Mouse (Mus musculus): ENCODE measurements around the gene Rab36. TPM values are rescaled to one million over a fixed set of nuclear protein-coding genes. Genes with fewer than 3 reads are reported as not detected.

The Rab36 gene
- total and polyA plus RNA-seq, 3 experiments = not detected

DNA sequence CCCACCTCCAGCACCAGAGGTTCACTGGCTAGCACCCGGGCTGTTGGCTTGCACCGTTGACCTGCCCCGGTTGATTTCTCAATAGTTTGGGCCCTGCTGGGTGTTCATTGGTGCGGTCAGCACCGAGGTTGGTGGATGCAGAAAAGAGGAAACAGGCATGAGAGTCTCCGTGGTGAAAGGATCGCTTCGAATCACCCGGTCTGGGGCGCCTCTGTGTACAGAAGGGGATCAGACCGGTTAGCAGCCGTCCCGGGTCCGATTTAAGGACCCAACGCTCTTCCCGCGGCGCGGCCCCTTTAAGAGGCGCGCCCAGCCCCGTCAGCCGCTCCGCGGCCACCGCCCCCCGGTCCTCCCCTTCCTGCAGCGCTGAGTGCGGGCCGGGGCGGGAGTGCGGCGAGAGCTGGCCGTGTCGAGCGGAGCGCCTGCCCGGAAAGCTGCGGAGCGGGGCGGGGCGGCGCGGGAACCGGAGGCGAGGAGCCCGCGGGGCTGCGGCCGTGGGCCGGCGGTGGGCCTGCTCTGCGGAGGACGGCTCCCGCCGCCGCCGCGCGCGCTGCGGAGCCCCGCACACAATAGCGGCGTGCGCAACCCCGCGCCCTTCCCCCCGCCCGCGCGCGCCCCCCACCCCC, 23.5 kb downstream of the Rab36 start, which contains the start of gene Bcr:
TSS of gene Bcr (plus strand) at position 376 of the 626 bp plus-strand sequence.
- Histone ChIP-seq H3K9me3 (replicated peaks; ENCODE audit: insufficient read depth, low read length) (no peaks in the 10 kb centered on the region), H3K27ac (ENCODE audit: control insufficient read depth, low read depth, low read length) (no peak within 1 kb of the TSS), H3K9ac (ENCODE audit: control insufficient read depth, low read depth, low read length, poor library complexity, severe bottlenecking) (no peak within 1 kb of the TSS), H3K79me2 (ENCODE audit: control insufficient read depth, insufficient read depth, low read length, poor library complexity) (no peaks in the 10 kb centered on the region), H3K4me3 (ENCODE audit: control insufficient read depth in 1 of 2, insufficient read depth in 1 of 2, low read depth in 2 of 2, low read length in 2 of 2) (no peak within 1 kb of the TSS), H3K36me3 (ENCODE audit: control insufficient read depth in 1 of 2, insufficient read depth in 2 of 2, low read length in 2 of 2) (no peaks in the 10 kb centered on the region), H3K4me1 (ENCODE audit: control insufficient read depth in 1 of 2, insufficient read depth in 2 of 2, low read length in 2 of 2) (no peaks in the 10 kb centered on the region), H3K27me3 (ENCODE audit: control insufficient read depth in 1 of 2, insufficient read depth in 2 of 2, low read length in 2 of 2) (no peaks in the 10 kb centered on the region; a peak in 1 of 4 replicates)
- DNase-seq (ENCODE audit: low read depth, low spot score) = no peak
- TF ChIP-seq USF2 (IDR thresholded peaks at IDR 0.05; ENCODE audit: borderline replicate concordance in 1 of 2, insufficient read depth in 1 of 2, low read depth in 1 of 2, low read length in 2 of 2) = no peak
- no peak for TF ChIP-seq ETS1 (IDR thresholded peaks at IDR 0.05; ENCODE audit: low read depth, low read length)
- TF ChIP-seq NELFE (IDR thresholded peaks at IDR 0.05; ENCODE audit: low read depth, low read length) = no peak
- no peak for TF ChIP-seq JUND (IDR thresholded peaks at IDR 0.05; ENCODE audit: low read depth, low read length)
- no peak for TF ChIP-seq SMC3 (IDR thresholded peaks at IDR 0.05; ENCODE audit: low read depth, low read length)
- TF ChIP-seq USF1 (IDR thresholded peaks at IDR 0.05; ENCODE audit: low read depth, low read length) = no peak
- TF ChIP-seq NRF1 (IDR thresholded peaks at IDR 0.05; ENCODE audit: insufficient read depth, low read depth, low read length, poor library complexity, severe bottlenecking) = no peak
- no peak for TF ChIP-seq SIN3A (IDR thresholded peaks at IDR 0.05; ENCODE audit: low read length)
- TF ChIP-seq RAD21 (IDR thresholded peaks at IDR 0.05; ENCODE audit: low read depth, low read length) = no peak
- TF ChIP-seq TBP (IDR thresholded peaks at IDR 0.05; ENCODE audit: low read depth, low read length) = no peak
- TF ChIP-seq CHD2 (IDR thresholded peaks at IDR 0.05; ENCODE audit: low read length) = no peak
- no peak for TF ChIP-seq KAT2A (conservative IDR thresholded peaks at IDR 0.05; ENCODE audit: low read depth, low read length)
- no peak for TF ChIP-seq BHLHE40 (IDR thresholded peaks at IDR 0.05; ENCODE audit: borderline replicate concordance, low read depth, low read length)
- TF ChIP-seq MAX (IDR thresholded peaks at IDR 0.05; ENCODE audit: low read length) = no peak
- TF ChIP-seq ZKSCAN1 (IDR thresholded peaks at IDR 0.05; ENCODE audit: low read depth, low read length) = no peak
- TF ChIP-seq POLR2A (IDR thresholded peaks at IDR 0.05; ENCODE audit: control insufficient read depth in 1 of 2, insufficient read depth in 1 of 2, low read depth in 1 of 2, low read length in 2 of 2, poor library complexity in 1 of 2) = no peak
- no peak for TF ChIP-seq MAZ (IDR thresholded peaks at IDR 0.05; ENCODE audit: low read depth, low read length)
- TF ChIP-seq TAL1 (IDR thresholded peaks at IDR 0.05; ENCODE audit: low read length) = no peak

DNA sequence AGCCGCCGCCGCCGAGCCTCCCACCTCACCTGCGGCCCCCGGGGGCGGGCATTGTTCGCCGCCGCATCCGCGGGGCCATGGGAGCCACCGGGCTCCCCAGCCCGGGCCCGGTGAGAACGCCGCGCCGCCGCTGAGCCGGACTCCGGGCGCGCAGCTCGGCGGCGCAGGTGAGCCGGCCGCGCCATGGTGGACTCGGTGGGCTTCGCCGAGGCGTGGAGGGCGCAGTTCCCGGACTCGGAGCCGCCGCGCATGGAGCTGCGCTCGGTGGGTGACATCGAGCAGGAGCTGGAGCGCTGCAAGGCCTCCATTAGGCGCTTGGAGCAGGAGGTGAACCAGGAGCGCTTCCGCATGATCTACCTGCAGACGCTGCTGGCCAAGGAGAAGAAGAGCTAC, 24.0 kb downstream of the Rab36 start:
- no peak overlapping the region for H3K4me3 ChIP-seq (ENCODE audit: control insufficient read depth in 1 of 2, insufficient read depth in 1 of 2, low read depth in 2 of 2, low read length in 2 of 2)
- TF ChIP-seq SMC3 (IDR thresholded peaks at IDR 0.05; ENCODE audit: low read depth, low read length) = no peak
- no peak for TF ChIP-seq ZKSCAN1 (IDR thresholded peaks at IDR 0.05; ENCODE audit: low read depth, low read length)
- no peak for TF ChIP-seq E2F4 (IDR thresholded peaks at IDR 0.05; ENCODE audit: borderline replicate concordance, low read depth, low read length)
- TF ChIP-seq USF1 (IDR thresholded peaks at IDR 0.05; ENCODE audit: low read depth, low read length) = no peak
- no peak for TF ChIP-seq TCF12 (IDR thresholded peaks at IDR 0.05; ENCODE audit: low read depth, low read length)
- TF ChIP-seq TBP (IDR thresholded peaks at IDR 0.05; ENCODE audit: low read depth, low read length) = no peak
- no peak for TF ChIP-seq CTCF (IDR thresholded peaks at IDR 0.05 in 2 of 3, conservative IDR thresholded peaks at IDR 0.05 in 1 of 3; ENCODE audit: control insufficient read depth in 1 of 3, insufficient read depth in 1 of 3, low read depth in 2 of 3, low read length in 3 of 3, poor library complexity in 1 of 3, severe bottlenecking in 1 of 3)
- TF ChIP-seq MAFK (IDR thresholded peaks at IDR 0.05; ENCODE audit: borderline replicate concordance, low read depth, low read length) = no peak
- TF ChIP-seq JUND (IDR thresholded peaks at IDR 0.05; ENCODE audit: low read depth, low read length) = no peak
- TF ChIP-seq POLR2A (IDR thresholded peaks at IDR 0.05; ENCODE audit: control insufficient read depth in 1 of 2, insufficient read depth in 1 of 2, low read depth in 1 of 2, low read length in 2 of 2, poor library complexity in 1 of 2) = no peak
- no peak for TF ChIP-seq NRF1 (IDR thresholded peaks at IDR 0.05; ENCODE audit: insufficient read depth, low read depth, low read length, poor library complexity, severe bottlenecking)
- no peak for TF ChIP-seq MYC (IDR thresholded peaks at IDR 0.05; ENCODE audit: low read depth, low read length)
- TF ChIP-seq HCFC1 (IDR thresholded peaks at IDR 0.05; ENCODE audit: low read depth, low read length) = no peak
- no peak for TF ChIP-seq ETS1 (IDR thresholded peaks at IDR 0.05; ENCODE audit: low read depth, low read length)
- no peak for TF ChIP-seq USF2 (IDR thresholded peaks at IDR 0.05; ENCODE audit: borderline replicate concordance in 1 of 2, insufficient read depth in 1 of 2, low read depth in 1 of 2, low read length in 2 of 2)
- TF ChIP-seq SIN3A (IDR thresholded peaks at IDR 0.05; ENCODE audit: low read length) = no peak
- no peak for TF ChIP-seq MAX (IDR thresholded peaks at IDR 0.05; ENCODE audit: low read length)
- no peak for TF ChIP-seq ZC3H11A (IDR thresholded peaks at IDR 0.05; ENCODE audit: low read depth, low read length)
- TF ChIP-seq BHLHE40 (IDR thresholded peaks at IDR 0.05; ENCODE audit: borderline replicate concordance, low read depth, low read length) = no peak
- H3K27me3 ChIP-seq (ENCODE audit: control insufficient read depth in 1 of 2, insufficient read depth in 2 of 2, low read length in 2 of 2) = no peaks in the 10 kb centered on the region; a peak in 1 of 4 replicates
- H3K9ac ChIP-seq (ENCODE audit: control insufficient read depth, low read depth, low read length, poor library complexity, severe bottlenecking) = no peak overlapping the region
- no peaks in the 10 kb centered on the region for H3K79me2 ChIP-seq (ENCODE audit: control insufficient read depth, insufficient read depth, low read length, poor library complexity)
- H3K27ac ChIP-seq (ENCODE audit: control insufficient read depth, low read depth, low read length) = no peak overlapping the region
- no peaks in the 10 kb centered on the region for H3K36me3 ChIP-seq (ENCODE audit: control insufficient read depth in 1 of 2, insufficient read depth in 2 of 2, low read length in 2 of 2)
- H3K9me3 ChIP-seq (replicated peaks; ENCODE audit: insufficient read depth, low read length) = no peaks in the 10 kb centered on the region
- no peak for DNase-seq (ENCODE audit: low read depth, low spot score)
- H3K4me1 ChIP-seq (ENCODE audit: control insufficient read depth in 1 of 2, insufficient read depth in 2 of 2, low read length in 2 of 2) = no peaks in the 10 kb centered on the region
